Mouse (Mus musculus): ENCODE results near the gene Stn1.

GRCm38 (mm10) chr19:47521403-47521802 lies 15.9 kb downstream of the Stn1 start:
- TF ChIP-seq CTCF (IDR thresholded peaks at IDR 0.05), result no peak
- TF ChIP-seq POLR2A (IDR thresholded peaks at IDR 0.05; ENCODE audit: insufficient read depth, low read depth, low read length), result no peak

Measured in heart, adult 2 months (tissue).